Mouse (Mus musculus) cerebellum, postnatal 14 days (tissue): ENCODE measurements at regions not wholly inside any gene's neighbourhood (a gene's known extent, or its start where the extent isn't known, plus 50 kb on each side); places are given as distances from the start of the nearest gene placed in this dataset.
A peak's percentile ranks its signal among the peaks of the same experiment; 100 is the strongest.
"Not testable (repeated sequence)": the region's sequence is repeated elsewhere in the genome, so short reads cannot be mapped to it uniquely, and the experiment has no call there.

ENCODE experiments used
- DNase-seq, 2 experiments: peaks; one replicate each; pipeline ENCODE4 v3.0.0; 2021; ENCODE audit warnings: mixed read lengths in 2 of 2

- no peak for DNase-seq
These were observed 361.6 kb upstream of the Edil3 start for GRCm38 (mm10) chr13:88459474-88460173.

GRCm38 (mm10) chr13:88490104-88490503, 331.2 kb upstream of the Edil3 start:
- peak in 1 of 2 experiments; percentile 6 for DNase-seq

GRCm38 (mm10) chr13:88510850-88511554, 310.3 kb upstream of the Edil3 start:
- no peak for DNase-seq

- DNase-seq, result peak; percentile 49 to 69
These were observed 286.5 kb upstream of the Edil3 start for GRCm38 (mm10) chr13:88534796-88535195.

GRCm38 (mm10) chr13:88554504-88554903, 266.8 kb upstream of the Edil3 start:
- DNase-seq, result peak; percentile 53 to 58

- DNase-seq, result no peak
These were observed 256.3 kb upstream of the Edil3 start for GRCm38 (mm10) chr13:88564978-88565377.

GRCm38 (mm10) chr13:88602244-88602643, 219.0 kb upstream of the Edil3 start:
- DNase-seq, result no peak

- DNase-seq, result no peak
These were observed 210.7 kb upstream of the Edil3 start for GRCm38 (mm10) chr13:88610610-88611009.

GRCm38 (mm10) chr13:88613231-88613630, 208.0 kb upstream of the Edil3 start:
- no peak for DNase-seq

- DNase-seq, result no peak
These were observed 171.1 kb upstream of the Edil3 start for GRCm38 (mm10) chr13:88650135-88650534.

GRCm38 (mm10) chr13:88651036-88651435, 170.2 kb upstream of the Edil3 start:
- no peak for DNase-seq

GRCm38 (mm10) chr13:88655030-88655429, 166.2 kb upstream of the Edil3 start:
- no peak for DNase-seq

GRCm38 (mm10) chr13:88675835-88676234, 145.4 kb upstream of the Edil3 start:
- DNase-seq, result no peak

- DNase-seq, result no peak
These were observed 116.7 kb upstream of the Edil3 start for GRCm38 (mm10) chr13:88704526-88704925.

- DNase-seq, result not testable (repeated sequence)
These were observed 91.6 kb upstream of the Edil3 start for GRCm38 (mm10) chr13:88729626-88730025.

GRCm38 (mm10) chr13:88749916-88750315, 71.4 kb upstream of the Edil3 start:
- DNase-seq, result no peak
